Mouse (Mus musculus): Measurements from ENCODE around the gene Sec16b. TPM values are rescaled to one million over a fixed set of nuclear protein-coding genes. Genes with fewer than 3 reads are reported as not detected.

The Sec16b gene
- polyA plus RNA-seq, 1 experiment from 2014 or later = 10.6 TPM

GRCm38 (mm10) chr1:157604513-157604912 is 98.0 kb downstream of the Sec16b start:
- Histone ChIP-seq H3K27me3 (ENCODE audit: control insufficient read depth, insufficient read depth, low read length) (no peaks in the 10 kb centered on the region), H3K4me1 (ENCODE audit: control insufficient read depth, insufficient read depth, low read length) (no peaks in the 10 kb centered on the region), H3K36me3 (ENCODE audit: control insufficient read depth, insufficient read depth, low read length) (no peaks in the 10 kb centered on the region), H3K9ac (ENCODE audit: low read length) (no peak overlapping the region), H3K4me2 (ENCODE audit: low read depth, low read length) (no peak overlapping the region), H3K4me3 (replicated peaks; ENCODE audit: low read length) (no peak overlapping the region), H3K27ac (ENCODE audit: low read length) (no peak overlapping the region), H3K9me3 (replicated peaks; ENCODE audit: control insufficient read depth, low read length) (no peaks in the 10 kb centered on the region)
- 28% methylated on average over 5 of the region's 5 CpGs for WGBS
- ATAC-seq (ENCODE audit: insufficient read depth, low FRiP score) = no peak

Other genes with a start within 250 kb of the Sec16b start
- gene Rasal2, start 94.1 kb upstream of the Sec16b start, polyA plus RNA-seq (2015; fragmentation: Nextera tagmentation; extraction: Ambion mirVana) = 8.8 and 9.7 TPM in 2 replicates
- gene Cryzl2, start 48.2 kb upstream of the Sec16b start, polyA plus RNA-seq (2015; fragmentation: Nextera tagmentation; extraction: Ambion mirVana) = 13.0 and 13.2 TPM in 2 replicates